Mouse (Mus musculus) CH12.LX (cell line): ENCODE results near the gene Zbtb11.

ENCODE experiments used
- CTCF ChIP-seq, 2 experiments: IDR thresholded peaks in 1 of 2; conservative IDR thresholded peaks in 1 of 2; 2 replicates each; pipeline ENCODE4 v1.5.1; 2011 to 2012; ENCODE audit warnings: low read depth in 2 of 2, low read length in 2 of 2, improper control_type of control experiment in 1 of 2, inconsistent platforms in 1 of 2, mild to moderate bottlenecking in 1 of 2, moderate library complexity in 1 of 2
- EP300 ChIP-seq: IDR thresholded peaks from 2 replicates; pipeline ENCODE4 v1.6.1; 2011; ENCODE audit warnings: low read length, improper control_type of control experiment
- IRF4 ChIP-seq: IDR thresholded peaks from 2 replicates; pipeline ENCODE4 v1.6.1; 2014; ENCODE audit warnings: low read depth, mild to moderate bottlenecking, inconsistent platforms, low read length, improper control_type of control experiment
- POLR2A ChIP-seq: IDR thresholded peaks from 2 replicates; pipeline ENCODE4 v1.6.1; 2011; ENCODE audit warnings: low read depth, mild to moderate bottlenecking, improper control_type of control experiment, low read length
- POLR2AphosphoS2 ChIP-seq: IDR thresholded peaks from 2 replicates; pipeline ENCODE4 v1.6.1; 2011; ENCODE audit warnings: low read depth, low read length, improper control_type of control experiment

GRCm38 (mm10) chr16:55974903-55975285, 1.2 kb downstream of the Zbtb11 start:
- TF ChIP-seq POLR2AphosphoS2 (no peak), CTCF (conservative IDR thresholded peaks at IDR 0.05 in 1 of 2, IDR thresholded peaks at IDR 0.05 in 1 of 2; ENCODE audit: low read depth in 2 of 2, low read length in 2 of 2) (no peak), EP300 (peak; percentile 13; the same call in 1 of the 2 replicates), POLR2A (no peak), IRF4 (peak; percentile 38; the same call in 1 of the 2 replicates)
